Mouse (Mus musculus) CD4-positive helper T cell, adult 2 months (primary cell): ENCODE results near the gene Cgrrf1.
"Not testable (repeated sequence)": the region's sequence is repeated elsewhere in the genome, so short reads cannot be mapped to it uniquely, and the experiment has no call there.

Experiments used
- DNase-seq: peaks from one replicate; pipeline ENCODE4 v3.0.0-alpha.2; 2012; ENCODE audit warnings: low read depth, missing footprints, low spot score

Gene Cgrrf1

DNA sequence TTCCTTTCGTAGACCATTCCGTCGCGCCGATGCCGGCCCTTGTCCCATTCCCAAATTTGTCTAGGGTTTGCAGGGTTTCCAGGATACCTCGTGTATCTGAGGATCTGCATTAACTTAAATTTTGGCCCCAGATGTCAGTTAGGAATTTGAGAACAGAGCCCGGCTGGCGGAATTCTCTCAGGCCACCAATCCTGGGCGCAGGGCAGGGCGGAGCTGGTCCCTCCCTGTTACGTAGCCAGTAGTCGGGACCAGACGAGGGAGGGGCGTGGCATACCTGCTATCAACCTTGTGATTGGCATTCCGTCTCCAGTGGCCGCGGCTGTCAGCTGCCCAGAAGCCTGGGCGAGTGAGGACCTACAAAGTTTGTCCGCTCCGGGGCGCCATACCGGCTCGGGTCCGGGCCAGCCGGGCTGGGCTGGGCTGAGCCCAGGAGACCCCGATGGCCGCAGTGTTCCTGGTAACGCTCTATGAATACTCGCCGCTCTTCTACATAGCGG is at the start of gene Cgrrf1:
Cgrrf1 (plus strand) TSS at position 289 of the 497 bp plus-strand sequence.
- peak; percentile 90 for DNase-seq

DNA sequence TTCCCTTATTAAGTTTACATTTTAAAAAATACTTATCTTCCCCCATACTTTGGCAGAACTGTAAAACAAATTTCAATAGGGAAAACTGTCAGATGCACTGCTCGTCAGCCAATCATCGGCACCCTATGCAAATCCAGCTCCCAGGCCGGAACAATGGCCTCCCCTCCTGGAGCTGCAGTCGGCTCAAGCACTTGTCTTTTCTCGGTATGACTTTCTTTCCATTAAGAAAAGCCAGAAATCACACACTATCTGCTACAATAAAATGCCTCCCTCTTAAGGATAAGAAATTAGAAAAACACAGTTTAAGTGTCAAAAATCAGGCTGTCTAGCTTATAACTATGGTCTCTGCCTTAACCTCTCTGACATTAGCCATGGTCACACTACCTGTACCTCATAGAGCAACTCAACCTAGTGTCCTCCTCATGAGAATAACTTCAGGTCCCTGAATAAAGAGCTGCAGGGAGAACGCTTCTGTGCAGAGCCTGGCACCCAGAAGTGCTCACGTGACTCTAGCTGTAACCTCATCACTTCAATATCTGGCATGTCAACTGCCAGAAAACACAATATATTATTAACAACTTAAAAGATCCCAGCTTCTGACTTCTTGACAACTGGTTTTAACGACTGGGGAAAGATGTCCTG is 49.6 kb upstream of the Cgrrf1 start:
- DNase-seq = peak; percentile 12

DNA sequence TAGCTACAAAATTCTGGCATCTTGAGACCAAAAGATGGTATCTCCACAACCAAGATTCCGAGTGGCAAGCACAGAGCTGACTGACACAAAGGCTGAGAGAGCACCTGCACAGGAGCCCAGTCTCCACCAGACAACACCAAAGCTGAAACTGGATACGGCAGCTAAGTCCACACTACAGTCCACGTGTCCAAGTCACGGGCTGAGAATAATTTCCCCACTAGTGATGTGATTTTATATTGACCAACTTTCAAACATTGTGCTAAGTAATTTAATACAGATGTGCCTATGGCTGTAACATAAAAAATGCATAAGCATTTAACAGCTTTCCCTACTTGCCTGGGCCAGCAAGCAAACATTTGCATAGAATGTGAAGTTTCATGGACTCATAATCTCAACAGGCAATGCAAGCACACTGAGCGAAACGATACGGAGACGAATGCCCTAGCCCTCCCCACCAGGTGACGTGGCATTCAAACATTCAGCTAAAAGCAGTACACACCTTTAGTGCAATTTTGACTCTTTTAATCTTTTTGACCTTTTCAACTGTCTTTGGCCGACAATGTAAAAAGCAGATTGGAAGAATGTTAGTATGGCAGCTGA is 48.5 kb upstream of the Cgrrf1 start:
- no peak for DNase-seq

DNA sequence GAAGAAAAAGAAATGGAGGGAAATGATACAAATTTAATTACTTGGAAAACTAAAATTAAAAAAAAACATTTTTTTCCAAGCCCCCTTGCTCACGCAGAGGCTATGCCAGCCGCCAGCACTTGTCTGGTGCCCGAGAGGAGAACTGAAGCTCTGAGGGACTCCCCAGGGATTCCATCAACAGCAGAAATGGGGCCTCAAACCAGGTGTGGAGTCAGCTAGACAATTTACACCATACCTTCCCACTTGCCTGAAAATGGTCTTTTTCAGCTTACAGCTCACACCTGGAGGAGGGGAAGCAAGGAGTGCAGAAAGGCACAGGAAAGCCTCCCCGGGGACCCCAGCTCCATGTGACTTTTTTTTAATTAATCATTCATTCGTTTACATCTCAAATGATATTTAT is 46.7 kb upstream of the Cgrrf1 start:
- no peak for DNase-seq

DNA sequence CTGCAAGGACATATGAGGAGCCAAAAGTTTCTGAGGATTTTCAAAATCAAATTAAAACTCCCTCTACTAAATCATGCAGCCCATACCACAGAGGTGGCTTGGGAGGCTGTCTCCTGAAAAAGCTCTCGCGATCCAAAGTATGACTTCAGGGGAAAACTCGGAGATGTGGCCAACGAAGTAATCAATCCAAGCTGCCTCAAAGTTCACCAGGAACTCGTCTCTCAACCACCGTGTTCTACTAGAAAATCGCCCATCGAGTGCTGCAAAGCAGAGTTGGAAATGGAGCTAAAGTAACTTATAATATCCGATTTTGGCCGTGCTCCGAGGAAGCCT is 44.5 kb upstream of the Cgrrf1 start:
- DNase-seq = no peak

DNA sequence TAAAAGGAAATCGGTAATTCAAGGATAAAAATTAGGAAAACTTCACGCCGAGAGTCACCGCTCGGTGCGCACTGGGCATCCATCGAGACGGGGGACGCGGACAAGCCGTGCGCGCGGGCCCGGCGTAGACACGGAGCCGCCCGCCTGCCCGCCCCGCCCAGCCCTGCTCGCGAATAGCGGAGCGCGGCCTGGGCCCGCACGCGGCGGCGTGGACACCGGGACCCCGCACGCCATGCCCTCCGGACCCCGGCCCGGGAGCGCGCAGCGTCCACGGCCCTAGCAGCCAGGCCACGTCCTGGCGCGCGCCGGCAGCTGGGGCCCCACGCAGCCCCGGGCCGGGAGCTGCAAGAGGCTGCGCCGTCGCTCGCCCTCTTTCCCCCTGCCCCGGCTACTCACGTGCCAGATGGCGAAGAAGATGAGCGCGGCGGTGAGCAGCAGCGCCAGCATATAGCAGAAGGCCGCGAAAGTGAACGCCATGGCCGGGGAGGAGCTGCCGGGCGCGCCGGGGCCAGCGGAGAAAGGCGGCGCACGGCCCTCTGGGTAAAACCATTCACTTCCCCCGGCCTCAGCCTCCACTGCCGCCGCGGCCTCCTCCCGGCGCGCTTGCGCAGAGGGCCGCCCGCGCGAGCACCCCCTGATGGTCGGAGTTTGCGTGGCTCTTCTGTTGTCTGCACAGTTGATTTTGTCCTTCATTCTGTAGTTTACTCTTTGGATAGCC is 44.0 kb upstream of the Cgrrf1 start, which contains the start of gene Cnih1:
Cnih1 (minus strand) TSS at position 625 of the 718 bp plus-strand sequence.
- DNase-seq = peak; percentile 91

DNA sequence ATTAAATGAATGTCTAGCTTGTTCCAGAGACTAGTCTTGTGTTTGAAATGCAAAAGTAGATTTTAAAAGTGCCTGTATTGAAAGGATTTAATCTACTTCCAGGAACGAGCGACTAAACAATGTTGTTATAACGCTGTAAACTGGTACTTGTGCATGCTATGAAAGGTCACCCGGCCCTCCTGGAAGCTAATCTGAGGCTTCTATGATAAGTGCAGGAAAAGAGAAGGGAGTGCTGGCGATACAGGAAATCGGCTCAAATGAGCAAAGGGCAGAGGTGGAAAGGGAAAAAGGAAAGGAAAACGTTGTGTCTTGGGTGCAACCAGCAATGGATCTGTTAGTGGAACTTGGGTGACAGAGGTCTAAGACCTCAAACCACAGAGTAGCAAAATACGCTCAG is 43.4 kb upstream of the Cgrrf1 start:
- DNase-seq = no peak

DNA sequence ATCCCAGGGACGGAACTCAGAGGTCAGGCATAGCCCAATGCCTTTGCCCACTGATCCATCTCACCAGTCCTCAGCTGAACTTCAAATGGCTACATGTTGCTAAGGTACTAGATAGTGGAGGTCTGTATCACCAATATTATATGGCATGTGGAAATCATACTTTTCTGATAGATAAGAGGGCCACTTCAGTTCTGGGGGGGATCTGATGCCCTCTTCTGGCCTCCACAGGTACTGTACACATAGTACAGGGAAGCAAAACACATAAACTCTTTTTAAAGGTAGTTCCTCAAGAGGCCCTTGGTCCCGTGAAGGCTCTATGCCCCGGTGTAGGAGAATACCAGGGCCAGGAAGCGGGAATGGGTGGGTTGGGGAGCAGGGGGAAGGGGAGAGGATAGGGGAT is 41.6 kb upstream of the Cgrrf1 start:
- DNase-seq = peak; percentile 43

DNA sequence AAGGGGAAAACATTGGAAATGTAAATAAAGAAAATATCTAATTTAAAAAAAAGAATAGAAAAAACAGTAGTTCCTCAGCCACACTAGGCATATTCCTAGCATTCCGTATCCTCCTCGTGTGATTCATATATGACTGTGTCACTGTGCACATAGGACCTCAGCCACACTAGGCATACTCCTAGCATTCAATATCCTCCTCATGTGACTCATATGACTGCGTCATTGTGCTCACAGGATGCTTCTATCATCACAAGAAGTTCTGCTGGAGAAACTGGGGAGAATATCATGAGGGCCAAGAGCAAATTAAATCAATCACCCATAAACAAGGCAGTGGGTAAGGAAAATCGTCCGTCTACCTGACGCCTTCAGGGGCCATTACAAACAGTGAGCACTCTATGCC is 41.2 kb upstream of the Cgrrf1 start:
- no peak for DNase-seq

DNA sequence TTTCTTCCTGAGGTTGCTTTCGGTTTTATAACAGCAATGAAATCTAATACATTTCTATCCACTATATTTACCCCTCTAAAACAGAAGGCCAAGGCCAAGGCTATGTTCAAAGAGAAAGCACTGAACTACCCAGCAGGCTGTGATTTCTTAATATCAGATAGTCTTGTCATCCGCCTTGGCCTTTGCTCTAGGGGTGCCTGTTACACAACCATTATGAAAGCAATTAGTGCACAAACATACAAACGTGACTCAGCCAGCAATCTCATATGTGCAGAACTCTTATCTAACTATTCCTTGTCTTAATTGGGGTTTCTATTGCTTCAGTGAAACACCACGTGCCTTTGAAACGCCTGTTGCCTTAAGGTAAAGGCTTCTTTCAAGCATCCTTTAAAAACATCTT is 37.8 kb upstream of the Cgrrf1 start:
- DNase-seq = no peak

DNA sequence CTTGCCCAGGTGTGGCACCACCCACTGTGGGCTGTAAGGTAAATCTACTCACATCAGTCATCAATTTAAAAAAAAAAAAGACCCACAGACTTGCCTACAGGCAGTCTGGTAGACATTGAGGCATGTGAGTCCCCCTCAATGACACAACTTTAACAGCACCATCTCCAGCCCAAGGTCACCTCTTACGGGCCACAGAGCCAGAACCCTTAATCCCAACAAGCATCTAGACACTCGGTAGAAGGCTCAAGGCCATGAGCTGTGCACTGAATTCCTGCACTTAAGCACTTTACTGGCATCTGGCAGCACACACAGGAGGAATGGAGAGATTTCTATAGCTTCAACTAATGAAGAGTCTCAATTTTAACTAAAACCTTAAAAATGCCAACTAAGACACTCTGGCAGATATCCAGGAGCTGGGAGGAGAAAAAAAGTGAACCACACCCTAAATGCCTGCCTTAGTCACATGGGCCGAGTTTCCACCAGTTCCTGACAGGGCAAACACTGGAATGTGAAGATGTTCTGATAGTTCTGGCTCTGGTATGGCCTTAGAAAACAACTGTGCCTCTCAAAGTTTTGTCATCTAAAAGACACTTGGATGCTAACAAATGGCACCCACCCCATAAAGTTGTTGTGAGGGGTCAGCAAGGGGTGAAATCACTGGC is 31.1 kb upstream of the Cgrrf1 start:
- DNase-seq = no peak

DNA sequence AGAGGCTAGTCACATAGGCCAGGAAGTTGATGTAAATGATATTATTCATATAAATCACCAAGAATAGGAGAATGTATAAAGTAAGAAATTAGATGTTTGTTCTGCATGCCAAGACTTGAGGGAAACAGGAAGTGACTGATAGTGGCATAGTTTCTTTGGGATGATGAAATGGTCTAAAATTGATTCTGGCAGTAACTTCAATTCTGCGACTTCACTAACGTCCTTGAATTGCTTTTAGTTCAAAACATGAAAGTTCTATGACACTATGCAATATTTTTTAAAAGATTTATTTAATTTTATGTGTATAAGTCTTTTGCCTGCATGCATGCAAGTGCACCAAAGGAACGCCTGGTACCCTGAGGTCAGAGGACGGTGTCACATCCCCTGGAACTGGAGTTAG is 28.7 kb upstream of the Cgrrf1 start:
- DNase-seq = no peak

DNA sequence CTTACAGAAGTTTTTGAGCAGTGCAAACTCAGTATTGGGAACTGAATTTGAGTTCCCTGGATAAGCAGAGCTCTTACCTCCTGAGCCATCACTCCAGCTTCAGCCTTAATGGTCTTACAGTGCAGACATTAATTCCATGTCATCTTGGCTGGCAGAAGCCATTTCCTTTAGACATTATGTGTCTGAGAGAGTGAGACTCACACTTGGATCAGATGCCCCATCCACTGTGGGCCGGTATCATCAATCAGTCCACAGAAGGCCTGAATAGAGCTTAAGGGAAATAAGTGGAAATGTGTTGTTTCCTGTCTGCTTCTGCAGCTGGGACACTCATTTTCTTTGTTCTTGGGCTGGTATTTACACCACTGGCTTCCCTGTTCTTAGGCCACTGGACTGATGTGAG is 28.1 kb upstream of the Cgrrf1 start:
- DNase-seq = no peak

DNA sequence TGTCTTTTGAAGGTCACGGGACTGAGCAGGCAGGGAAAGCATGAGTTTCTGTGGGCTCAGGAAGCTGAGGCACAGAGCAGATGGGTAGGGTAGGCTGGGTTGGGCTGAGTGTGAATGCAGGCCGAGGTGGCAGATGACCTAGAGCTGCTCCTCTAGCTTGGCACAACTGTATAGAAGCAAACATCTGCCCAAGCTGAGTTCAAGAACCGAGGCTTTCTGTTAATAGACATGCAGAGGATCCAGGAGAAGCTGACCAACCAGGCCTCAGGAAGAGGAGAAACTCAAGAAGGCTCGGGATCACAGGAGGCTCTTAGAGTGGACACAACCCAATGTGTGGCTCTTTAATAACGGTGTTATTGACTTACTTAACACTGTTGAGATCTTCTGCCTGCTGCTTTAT is 25.7 kb upstream of the Cgrrf1 start:
- no peak for DNase-seq

DNA sequence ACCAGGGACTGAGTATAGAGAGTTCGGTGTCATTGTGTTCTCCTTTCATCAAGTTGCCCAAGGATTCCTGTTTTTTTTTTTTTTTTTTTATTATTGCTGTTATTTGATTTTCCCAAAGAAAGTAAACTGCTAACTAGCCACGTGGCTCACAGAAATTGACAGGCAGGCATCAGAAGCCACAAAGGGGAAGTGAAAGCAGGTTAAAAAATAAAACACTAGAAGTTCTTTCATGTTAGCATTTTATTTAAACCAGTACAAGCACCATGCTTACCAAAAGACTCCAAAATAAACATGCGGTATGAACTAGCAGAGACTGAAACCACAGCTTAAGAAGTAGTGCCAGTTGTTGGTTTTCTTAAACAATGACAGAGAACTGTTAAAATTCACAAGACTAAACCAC is 24.0 kb upstream of the Cgrrf1 start:
- DNase-seq = no peak

DNA sequence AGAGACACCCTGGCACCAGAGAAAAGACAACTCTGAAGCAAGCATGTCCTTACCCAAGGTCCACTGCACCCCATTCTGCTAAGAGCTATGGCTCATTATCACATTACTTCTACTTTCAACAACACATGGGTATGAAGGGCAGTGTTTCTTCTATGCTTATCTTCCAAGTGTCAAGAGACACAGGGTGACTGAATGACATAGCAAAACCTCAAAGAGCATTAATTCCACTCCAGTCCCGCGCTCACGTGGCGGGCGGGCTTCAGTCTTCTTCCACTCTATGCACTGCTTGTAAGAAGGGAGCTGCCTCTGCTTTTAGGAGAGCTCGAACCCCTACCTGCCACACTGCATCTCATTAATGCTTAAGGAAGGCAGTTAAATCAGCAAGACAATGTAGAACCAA is 16.3 kb upstream of the Cgrrf1 start:
- DNase-seq = no peak

DNA sequence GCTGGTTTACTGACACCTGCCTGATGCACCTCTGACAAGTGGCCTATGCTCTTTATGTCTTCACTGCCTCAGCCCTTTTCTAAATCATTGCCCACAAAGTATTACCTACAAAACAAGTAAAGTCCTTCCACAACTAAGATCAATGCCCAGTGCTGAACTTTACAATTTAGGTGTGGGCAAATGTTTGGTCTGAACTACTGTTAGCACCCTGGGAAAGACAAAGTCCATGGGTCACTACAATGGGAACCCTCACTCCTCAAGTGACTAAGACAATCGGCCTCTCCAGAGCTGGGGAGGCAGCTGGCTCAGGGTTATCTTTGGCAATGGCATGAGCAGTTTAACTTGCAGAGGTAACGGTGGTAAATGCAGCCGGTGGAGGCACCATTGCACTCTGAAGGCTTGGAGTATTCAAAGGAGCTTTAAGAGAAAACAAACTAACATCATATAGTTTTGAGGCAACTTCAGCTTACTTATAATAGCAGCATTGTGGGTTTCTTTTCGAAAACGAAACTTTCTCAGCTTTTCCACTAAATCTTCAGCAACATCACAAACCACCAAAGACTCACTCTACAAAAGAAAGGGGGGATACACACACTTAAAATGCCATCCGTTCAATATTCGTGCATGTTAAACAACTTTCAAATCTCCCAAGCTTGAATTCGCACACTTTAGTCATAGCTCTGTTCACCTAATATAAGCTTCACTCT is 14.9 kb upstream of the Cgrrf1 start:
- no peak for DNase-seq

DNA sequence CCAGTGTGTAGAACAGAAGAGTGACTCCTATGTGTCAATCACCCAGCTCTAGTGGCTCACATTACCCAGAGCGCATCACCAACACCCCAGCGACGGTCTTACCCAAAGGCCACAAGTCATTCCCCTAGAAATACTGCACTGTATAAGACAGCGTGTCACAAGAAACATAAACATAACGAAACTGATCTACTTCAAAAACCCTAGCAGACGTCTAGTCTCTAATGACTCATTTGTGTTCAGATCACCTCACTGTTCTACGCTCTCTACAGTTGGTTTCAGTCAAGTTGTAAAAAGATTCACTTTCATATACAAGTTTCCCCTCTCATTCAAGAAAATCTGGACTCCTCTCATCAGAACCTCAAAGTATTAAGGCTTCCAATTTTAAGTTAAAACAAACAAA is 13.2 kb upstream of the Cgrrf1 start:
- DNase-seq = peak; percentile 49

DNA sequence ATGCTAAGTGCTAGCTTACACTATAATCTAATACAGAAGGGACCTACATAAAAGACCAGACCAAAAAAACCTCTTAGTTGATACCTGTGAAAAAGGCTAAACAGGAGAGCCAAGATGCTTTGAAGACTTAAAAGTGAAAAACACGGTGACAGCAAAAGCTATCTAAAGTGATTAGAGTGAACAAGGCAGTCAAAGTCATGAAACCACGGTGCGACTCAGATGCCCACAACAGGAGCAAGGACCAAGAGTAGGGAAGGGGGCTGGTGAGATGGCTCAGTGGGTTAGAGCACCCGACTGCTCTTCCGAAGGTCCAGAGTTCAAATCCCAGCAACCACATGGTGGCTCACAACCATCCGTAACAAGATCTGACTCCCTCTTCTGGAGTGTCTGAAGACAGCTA is 12.0 kb upstream of the Cgrrf1 start:
- not testable (repeated sequence) for DNase-seq

DNA sequence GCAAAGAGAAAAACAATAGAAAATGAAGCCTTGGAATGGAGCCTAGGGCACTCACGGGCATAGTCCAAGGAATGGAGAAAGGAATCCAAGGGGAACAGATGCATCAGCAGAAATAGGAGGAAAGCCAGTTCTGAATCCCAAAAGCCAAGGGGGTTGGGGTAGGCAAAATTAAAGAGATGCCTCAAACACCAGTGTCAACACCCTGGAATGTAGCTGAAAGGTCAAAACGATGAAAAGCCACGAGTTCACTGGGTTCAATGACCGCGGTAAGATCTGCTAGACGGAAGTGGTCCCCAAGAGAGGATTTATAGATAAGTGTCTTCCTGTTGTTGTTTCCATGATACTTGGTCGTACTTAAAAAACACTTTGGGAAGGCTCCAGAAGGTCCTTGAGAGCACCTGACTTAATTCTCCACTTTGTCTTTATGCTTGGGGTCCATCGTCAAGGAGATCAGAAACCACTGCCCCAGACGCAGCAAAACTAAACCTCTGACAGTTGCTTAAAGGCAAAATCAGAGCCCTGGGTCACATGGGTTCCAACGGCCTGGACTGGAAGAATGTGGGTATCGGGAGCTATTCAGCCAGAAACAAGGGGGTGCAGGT is 10.6 kb upstream of the Cgrrf1 start:
- peak; percentile 62 for DNase-seq
